Mouse (Mus musculus) bone marrow macrophage, adult 2 months (primary cell): ENCODE measurements around the gene Mboat1. TPM values are rescaled to one million over a fixed set of nuclear protein-coding genes. Genes with fewer than 3 reads are reported as not detected.

Source experiments
- H3K27ac ChIP-seq: 2 replicates; pipeline ENCODE4 v1.5.1; 2012; ENCODE audit warnings: low read depth, low read length; ENCODE audit not compliant: insufficient read depth
- H3K4me1 ChIP-seq: 2 replicates; pipeline ENCODE4 v1.6.1; 2012; ENCODE audit warnings: low read length; ENCODE audit not compliant: control insufficient read depth, insufficient read depth
- H3K4me3 ChIP-seq: 2 replicates; pipeline ENCODE4 v1.5.1; 2012; ENCODE audit warnings: mild to moderate bottlenecking, low read length, moderate library complexity; ENCODE audit not compliant: insufficient read depth
- CTCF ChIP-seq: IDR thresholded peaks from 2 replicates; pipeline ENCODE4 v1.5.1; 2012; ENCODE audit warnings: low read depth, mild to moderate bottlenecking, low read length, moderate library complexity
- POLR2A ChIP-seq: IDR thresholded peaks from 2 replicates; pipeline ENCODE4 v1.6.1; 2012; ENCODE audit warnings: mild to moderate bottlenecking, low read depth, low read length, borderline replicate concordance
- polyA plus RNA-seq: library from polyadenylated mRNA; stranded (reverse); fragments of >200 nt; gene quantifications from 2 replicates; pipeline ENCODE4 v1.2.4, GENCODE M21; 2012; ENCODE audit not compliant: missing spikeins, insufficient read depth, insufficient read length

Mboat1 gene
- polyA plus RNA-seq, 1 experiment: 4.5 TPM

DNA sequence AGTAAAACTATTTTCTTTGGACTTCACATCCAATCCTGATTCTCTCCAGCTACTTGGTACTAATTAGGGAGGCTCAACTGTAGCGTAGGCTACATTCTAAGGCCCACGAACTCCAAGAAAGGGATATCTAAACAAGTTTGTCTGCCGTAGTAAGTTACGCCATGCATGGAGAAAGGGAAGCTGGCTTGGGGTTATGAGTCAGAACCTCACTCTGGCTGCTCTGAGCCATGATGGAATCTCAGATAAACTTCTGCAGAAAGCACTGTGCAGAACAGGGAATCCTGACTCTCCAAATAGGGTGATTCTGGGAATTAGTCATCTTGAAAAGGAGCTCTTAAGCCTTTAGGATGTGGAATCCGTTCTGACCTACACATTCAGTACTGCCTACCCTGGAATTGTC, 92.5 kb downstream of the Mboat1 start:
- H3K4me1 ChIP-seq: peaks cover 31% of the 10 kb centered on the region
- peak overlapping the region; percentile 5; the same call in 1 of the 2 replicates for H3K27ac ChIP-seq
- TF ChIP-seq POLR2A (no peak), CTCF (no peak)
- no peak overlapping the region for H3K4me3 ChIP-seq

- Histone ChIP-seq H3K27ac (peak overlapping the region; percentile 41), H3K4me3 (no peak overlapping the region), H3K4me1 (peaks cover 28% of the 10 kb centered on the region)
- no peak for TF ChIP-seq CTCF
- no peak for TF ChIP-seq POLR2A
These were observed 93.4 kb downstream of the Mboat1 start for GRCm38 (mm10) chr13:30229625-30230139.

DNA sequence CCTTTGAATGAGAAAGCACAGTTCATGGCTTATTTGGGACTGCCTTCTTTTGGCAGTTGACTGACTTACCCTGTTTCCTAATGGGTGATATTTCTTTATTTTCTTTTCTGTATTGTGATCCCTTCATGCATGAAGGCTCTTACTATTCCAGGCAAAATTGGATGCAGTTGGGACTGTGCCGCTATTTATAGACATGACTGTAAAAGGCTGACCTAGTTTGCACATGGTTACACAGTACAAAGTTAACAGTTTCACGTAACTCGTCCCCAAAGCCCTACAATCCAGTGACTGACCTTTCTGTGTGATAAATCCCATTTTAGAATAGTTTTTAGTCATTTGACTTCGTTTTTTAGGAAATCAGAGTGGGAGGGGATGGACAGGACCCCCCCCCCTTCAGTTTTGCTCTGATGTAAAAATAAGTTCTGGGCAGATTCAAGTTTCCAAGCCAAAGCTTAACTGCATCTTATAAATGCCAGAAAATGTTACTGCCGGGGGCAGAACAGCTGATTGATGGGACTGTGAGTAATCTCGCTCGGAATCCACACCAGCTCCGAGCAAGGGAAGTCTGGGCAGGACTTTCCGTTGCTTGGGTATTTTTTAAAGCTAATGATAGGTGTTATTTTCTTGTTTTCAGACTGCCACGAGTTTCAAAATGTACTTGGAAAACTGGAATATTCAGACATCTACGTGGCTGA, 98.9 kb downstream of the Mboat1 start:
- Histone ChIP-seq H3K27ac (no peak overlapping the region), H3K4me1 (peaks cover 10% of the 10 kb centered on the region), H3K4me3 (no peak overlapping the region)
- TF ChIP-seq CTCF: no peak
- no peak for TF ChIP-seq POLR2A

DNA sequence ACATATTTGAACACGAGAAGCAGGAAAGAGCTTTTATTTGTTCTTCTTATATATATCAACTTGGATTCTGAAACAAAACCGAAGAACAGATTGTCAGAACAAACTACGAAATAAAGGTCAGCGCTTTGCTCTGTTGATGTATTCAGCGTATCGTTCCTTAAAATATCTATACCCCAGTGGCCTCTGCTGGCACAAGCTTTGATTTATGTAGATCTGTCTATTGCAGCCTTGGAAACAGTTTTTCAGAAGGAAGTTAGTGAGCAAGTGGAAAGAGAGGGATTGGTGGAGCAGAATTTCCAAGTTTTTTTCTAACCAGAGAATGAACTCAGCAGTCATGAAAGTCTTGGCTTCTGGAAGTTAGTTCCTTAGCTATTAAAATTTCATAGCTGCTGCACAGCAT, 103.1 kb downstream of the Mboat1 start:
- Histone ChIP-seq H3K27ac (no peak overlapping the region), H3K4me3 (no peak overlapping the region), H3K4me1 (peaks cover 4% of the 10 kb centered on the region; the same call in 1 of the 2 replicates)
- TF ChIP-seq CTCF (no peak), POLR2A (no peak)

- no peaks in the 10 kb centered on the region for H3K4me1 ChIP-seq
- H3K27ac ChIP-seq: no peak overlapping the region
- TF ChIP-seq CTCF (no peak), POLR2A (no peak)
- H3K4me3 ChIP-seq: no peak overlapping the region
These were observed 109.3 kb downstream of the Mboat1 start for GRCm38 (mm10) chr13:30245573-30245972.

GRCm38 (mm10) chr13:30250341-30250905, 114.1 kb downstream of the Mboat1 start:
- no peak overlapping the region for H3K4me3 ChIP-seq
- no peak for TF ChIP-seq POLR2A
- no peak overlapping the region for H3K27ac ChIP-seq
- H3K4me1 ChIP-seq: no peaks in the 10 kb centered on the region

DNA sequence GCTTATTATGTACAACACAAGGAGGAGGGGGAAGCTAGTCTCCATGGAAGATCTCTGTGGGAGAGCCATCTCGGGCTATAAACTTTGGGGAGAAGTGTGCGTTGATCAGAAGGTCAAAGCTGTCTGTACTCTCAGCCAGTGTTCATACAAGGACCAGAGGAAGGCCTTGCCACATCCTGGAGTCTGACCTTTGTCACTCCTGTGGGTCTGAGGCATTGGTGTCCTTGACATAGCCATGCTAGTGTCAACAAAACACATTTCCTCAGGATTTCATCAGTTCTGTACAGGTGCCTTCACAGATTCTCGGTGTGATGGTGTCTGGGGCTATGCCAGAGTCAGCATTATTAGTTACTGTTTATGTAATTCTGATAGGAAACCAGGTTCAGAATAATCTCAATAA, 115.1 kb downstream of the Mboat1 start:
- TF ChIP-seq CTCF (no peak), POLR2A (no peak)
- Histone ChIP-seq H3K4me1 (no peaks in the 10 kb centered on the region), H3K4me3 (no peak overlapping the region), H3K27ac (no peak overlapping the region)

DNA sequence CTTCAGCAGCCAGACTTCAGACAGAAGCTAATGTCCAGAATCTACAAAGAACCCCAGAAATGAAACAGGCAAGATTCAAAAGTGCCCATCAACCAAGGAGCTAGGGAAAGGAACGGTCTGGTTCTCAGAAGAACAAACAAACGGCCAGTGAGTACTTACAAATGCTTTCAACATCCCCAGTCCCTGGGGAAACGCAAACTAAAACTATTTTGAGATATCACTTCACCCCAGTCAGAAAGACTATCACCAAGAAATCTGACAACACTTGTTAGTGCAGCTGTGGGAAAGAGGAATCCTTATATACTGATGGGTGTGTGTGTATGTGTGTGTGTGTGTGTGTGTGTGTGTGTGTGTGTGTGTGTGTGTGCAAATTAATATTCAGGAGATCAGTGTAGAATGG, 116.4 kb downstream of the Mboat1 start:
- Histone ChIP-seq H3K4me3 (no peak overlapping the region), H3K27ac (no peak overlapping the region), H3K4me1 (no peaks in the 10 kb centered on the region)
- no peak for TF ChIP-seq POLR2A
- no peak for TF ChIP-seq CTCF

- Histone ChIP-seq H3K4me1 (no peaks in the 10 kb centered on the region), H3K27ac (no peak overlapping the region), H3K4me3 (no peak overlapping the region)
- no peak for TF ChIP-seq POLR2A
- TF ChIP-seq CTCF: no peak
These were observed 117.5 kb downstream of the Mboat1 start for GRCm38 (mm10) chr13:30253636-30254264.

- no peak overlapping the region for H3K4me3 ChIP-seq
These were observed 118.1 kb downstream of the Mboat1 start for GRCm38 (mm10) chr13:30254421-30254820.

More at GRCm38 (mm10) chr13:30254421-30254820, 118.1 kb downstream of the Mboat1 start:
- TF ChIP-seq CTCF: no peak
- TF ChIP-seq POLR2A: no peak
- H3K4me1 ChIP-seq: no peaks in the 10 kb centered on the region
- no peak overlapping the region for H3K27ac ChIP-seq
